ENCODE assay signal across 8 mouse cellular contexts in genomic region chr1:135374868-135375581, GRCm38 (mm10). TPM values are rescaled to one million over a fixed set of nuclear protein-coding genes. Genes with fewer than 3 reads are reported as not detected.
DNase-seq lines count a peak whose midpoint lies in the region; ATAC-seq and TF ChIP-seq lines count a peak whose summit lies in the region.

TSS of gene Shisa4 (minus strand) at chr1:135375237.

- dilution Hi-C loops in CH12.LX (cut with MboI; ENCODE audit: extremely low pct_ligation_motif_present, extremely low pct_unique_long_range_greater_than_20kb, low sequenced_read_pairs): no loop called here

- ATAC-seq in forebrain, embryonic 12.5 days (ENCODE audit: low FRiP score): peak; percentile 92
- ATAC-seq in heart, postnatal 0 days (ENCODE audit: insufficient read depth, low read depth): peak; percentile 78
- ATAC-seq in liver, embryonic 16.5 days (ENCODE audit: low read depth): peak; percentile 55
- peak; percentile 83 for ATAC-seq in neural tube, embryonic 13.5 days (ENCODE audit: low read depth)

- H3K4me2 ChIP-seq in CH12.LX (ENCODE audit: insufficient read depth, low read depth, poor library complexity, severe bottlenecking): peak within 1 kb of the TSS; percentile 57
- H3K4me2 ChIP-seq in forebrain, embryonic 12.5 days: peak within 1 kb of the TSS; percentile 77
- peak within 1 kb of the TSS; percentile 85 for H3K4me2 ChIP-seq in heart, postnatal 0 days (ENCODE audit: low read depth, low read length)
- peak within 1 kb of the TSS; percentile 71 for H3K4me2 ChIP-seq in liver, embryonic 16.5 days (ENCODE audit: low read depth, low read length)
- H3K4me2 ChIP-seq in neural tube, embryonic 13.5 days: peak within 1 kb of the TSS; percentile 91

- WGBS in forebrain, embryonic 12.5 days: 3% methylated on average over 18 of the region's 38 CpGs
- 3% methylated on average over 38 of the region's 38 CpGs for WGBS in heart, postnatal 0 days
- 4% methylated on average over 30 of the region's 38 CpGs for WGBS in liver, embryonic 16.5 days (ENCODE audit: insufficient replicate concordance)
- 3% methylated on average over 29 of the region's 38 CpGs for WGBS in neural tube, embryonic 13.5 days

- in situ Hi-C loops in CH12.LX (cut with MboI; ENCODE audit: low pct_ligation_motif_present, low pct_unique_long_range_greater_than_20kb, low sequenced_read_pairs): loop anchor here (5.0 kb wide), 2 partner anchors 118 to 203 kb away; partner anchors contain the start of gene Elf3

- TF ChIP-seq CTCF in CH12.LX (conservative IDR thresholded peaks at IDR 0.05 in 1 of 2, IDR thresholded peaks at IDR 0.05 in 1 of 2; ENCODE audit: low read depth in 2 of 2, low read length in 2 of 2): no peak
- TF ChIP-seq CTCF in brain, embryonic 14.5 days (IDR thresholded peaks at IDR 0.05; ENCODE audit: borderline replicate concordance, extremely low read depth, insufficient read depth, insufficient read length): no peak
- no peak for TF ChIP-seq CTCF in heart, postnatal 0 days (IDR thresholded peaks at IDR 0.05; ENCODE audit: low read depth)

- no peaks in the 10 kb centered on the region for H3K79me2 ChIP-seq in CH12.LX (replicated peaks; ENCODE audit: control insufficient read depth, extremely low read depth, insufficient read depth, poor library complexity, severe bottlenecking)

- H3K4me1 ChIP-seq in CH12.LX (ENCODE audit: control insufficient read depth in 1 of 2, insufficient read depth in 2 of 2): peaks cover 3 to 4% of the 10 kb centered on the region in 2 experiments; a peak in 2 of 4 replicates
- peaks cover 32% of the 10 kb centered on the region for H3K4me1 ChIP-seq in forebrain, embryonic 12.5 days
- H3K4me1 ChIP-seq in heart, postnatal 0 days (ENCODE audit: control insufficient read depth, insufficient read depth): peaks cover 22% of the 10 kb centered on the region
- no peaks in the 10 kb centered on the region for H3K4me1 ChIP-seq in liver, embryonic 16.5 days (ENCODE audit: control insufficient read depth, low read depth, low read length)
- peaks cover 44% of the 10 kb centered on the region for H3K4me1 ChIP-seq in neural tube, embryonic 13.5 days (replicated peaks)

- TF ChIP-seq RAD21 in CH12.LX (IDR thresholded peaks at IDR 0.05; ENCODE audit: low read depth, low read length): no peak

- TF ChIP-seq EP300 in CH12.LX (IDR thresholded peaks at IDR 0.05; ENCODE audit: low read length): no peak
- TF ChIP-seq EP300 in heart, postnatal 0 days (IDR thresholded peaks at IDR 0.05; ENCODE audit: low read depth): no peak

- peak within 1 kb of the TSS in 1 of 3 experiments; percentile 13 for H3K4me3 ChIP-seq in CH12.LX (replicated peaks in 1 of 3; ENCODE audit: low read depth in 2 of 3, low read length in 2 of 3, poor library complexity in 1 of 3)
- peak within 1 kb of the TSS; percentile 66 for H3K4me3 ChIP-seq in forebrain, embryonic 12.5 days (replicated peaks)
- peak within 1 kb of the TSS; percentile 57 for H3K4me3 ChIP-seq in heart, postnatal 0 days (ENCODE audit: low read depth, low read length)
- H3K4me3 ChIP-seq in liver, embryonic 16.5 days (ENCODE audit: low read depth, low read length): peak within 1 kb of the TSS; percentile 51
- peak within 1 kb of the TSS; percentile 79 for H3K4me3 ChIP-seq in neural tube, embryonic 13.5 days

- H3K9ac ChIP-seq in CH12.LX (ENCODE audit: insufficient read depth, low read depth): no peak within 1 kb of the TSS
- peak within 1 kb of the TSS; percentile 86 for H3K9ac ChIP-seq in forebrain, embryonic 12.5 days
- H3K9ac ChIP-seq in heart, postnatal 0 days (replicated peaks; ENCODE audit: low read depth, low read length): peak within 1 kb of the TSS; percentile 63
- H3K9ac ChIP-seq in liver, embryonic 16.5 days (ENCODE audit: low read depth, low read length): no peak within 1 kb of the TSS; the same call in 1 of the 2 replicates
- H3K9ac ChIP-seq in neural tube, embryonic 13.5 days: peak within 1 kb of the TSS; percentile 93

- H3K27me3 ChIP-seq in CH12.LX (replicated peaks): no peaks in the 10 kb centered on the region
- no peaks in the 10 kb centered on the region for H3K27me3 ChIP-seq in forebrain, embryonic 12.5 days
- H3K27me3 ChIP-seq in heart, postnatal 0 days (ENCODE audit: control insufficient read depth, insufficient read depth, low read length): no peaks in the 10 kb centered on the region
- peaks cover 18% of the 10 kb centered on the region for H3K27me3 ChIP-seq in liver, embryonic 16.5 days (ENCODE audit: control insufficient read depth, insufficient read depth, low read depth, low read length)
- H3K27me3 ChIP-seq in neural tube, embryonic 13.5 days: no peaks in the 10 kb centered on the region

- no peaks in the 10 kb centered on the region for H3K9me3 ChIP-seq in CH12.LX (replicated peaks; ENCODE audit: low read length)
- no peaks in the 10 kb centered on the region for H3K9me3 ChIP-seq in forebrain, embryonic 12.5 days
- H3K9me3 ChIP-seq in heart, postnatal 0 days (replicated peaks; ENCODE audit: control insufficient read depth, low read length): no peaks in the 10 kb centered on the region
- no peaks in the 10 kb centered on the region for H3K9me3 ChIP-seq in liver, embryonic 16.5 days (replicated peaks; ENCODE audit: control insufficient read depth, low read length)
- no peaks in the 10 kb centered on the region for H3K9me3 ChIP-seq in neural tube, embryonic 13.5 days

- DNase-seq in CH12.LX (ENCODE audit: extremely low read depth): no peak
- DNase-seq in brain, embryonic 14.5 days (ENCODE audit: low read depth): peak; percentile 92
- peak; percentile 66 for DNase-seq in heart, postnatal 0 days (ENCODE audit: low spot score)
- DNase-seq in kidney, postnatal 36 days: peak; percentile 72 to 85
- DNase-seq in T-cell, adult 2 months (ENCODE audit: low spot score): no peak

- H3K27ac ChIP-seq in CH12.LX (ENCODE audit: insufficient read depth, low read depth): no peak within 1 kb of the TSS
- peak within 1 kb of the TSS; percentile 65 for H3K27ac ChIP-seq in forebrain, embryonic 12.5 days
- peak within 1 kb of the TSS; percentile 61 for H3K27ac ChIP-seq in heart, postnatal 0 days (ENCODE audit: low read depth)
- H3K27ac ChIP-seq in liver, embryonic 16.5 days (ENCODE audit: low read length): no peak within 1 kb of the TSS
- peak within 1 kb of the TSS; percentile 81 for H3K27ac ChIP-seq in neural tube, embryonic 13.5 days (replicated peaks)

- no peak for TF ChIP-seq POLR2A in CH12.LX (IDR thresholded peaks at IDR 0.05; ENCODE audit: low read depth, low read length)
- peak; percentile 99 for TF ChIP-seq POLR2A in brain, embryonic 14.5 days (IDR thresholded peaks at IDR 0.05; ENCODE audit: borderline replicate concordance, extremely low read depth, insufficient read depth, insufficient read length, poor library complexity, severe bottlenecking)

- no peaks in the 10 kb centered on the region for H3K36me3 ChIP-seq in CH12.LX (replicated peaks in 1 of 2; ENCODE audit: control insufficient read depth in 1 of 2, insufficient read depth in 1 of 2, low read length in 1 of 2)
- H3K36me3 ChIP-seq in forebrain, embryonic 12.5 days (replicated peaks): no peaks in the 10 kb centered on the region; the same call in none of the 2 replicates
- no peaks in the 10 kb centered on the region for H3K36me3 ChIP-seq in heart, postnatal 0 days (replicated peaks; ENCODE audit: control insufficient read depth, insufficient read depth, low read length)
- H3K36me3 ChIP-seq in liver, embryonic 16.5 days (ENCODE audit: control insufficient read depth, insufficient read depth): no peaks in the 10 kb centered on the region
- no peaks in the 10 kb centered on the region for H3K36me3 ChIP-seq in neural tube, embryonic 13.5 days

TF ChIP-seq in CH12.LX, 34 proteins besides CTCF, POLR2A, EP300 and RAD21:
- TF ChIP-seq KAT2A (IDR thresholded peaks at IDR 0.05; ENCODE audit: insufficient replicate concordance, low read length): no peak
- no peak for TF ChIP-seq ZMIZ1 (IDR thresholded peaks at IDR 0.05; ENCODE audit: low read depth, low read length)
- TF ChIP-seq USF1 (IDR thresholded peaks at IDR 0.05; ENCODE audit: low read depth, low read length): no peak
- no peak for TF ChIP-seq ZNF384 (IDR thresholded peaks at IDR 0.05; ENCODE audit: low read depth, low read length)
- no peak for TF ChIP-seq SIN3A (IDR thresholded peaks at IDR 0.05; ENCODE audit: low read length)
- TF ChIP-seq E2F4 (IDR thresholded peaks at IDR 0.05; ENCODE audit: insufficient replicate concordance, low read depth, low read length): no peak
- no peak for TF ChIP-seq POLR2AphosphoS2 (IDR thresholded peaks at IDR 0.05; ENCODE audit: low read depth, low read length)
- no peak for TF ChIP-seq IRF4 (IDR thresholded peaks at IDR 0.05; ENCODE audit: low read depth, low read length)
- TF ChIP-seq CHD1 (IDR thresholded peaks at IDR 0.05; ENCODE audit: low read depth, low read length): no peak
- no peak for TF ChIP-seq JUND (conservative IDR thresholded peaks at IDR 0.05; ENCODE audit: low read depth, low read length)
- no peak for TF ChIP-seq USF2 (conservative IDR thresholded peaks at IDR 0.05; ENCODE audit: low read depth, low read length)
- no peak for TF ChIP-seq UBTF (IDR thresholded peaks at IDR 0.05; ENCODE audit: low read depth, low read length)
- no peak for TF ChIP-seq ELF1 (IDR thresholded peaks at IDR 0.05; ENCODE audit: low read depth, low read length)
- TF ChIP-seq GABPA (IDR thresholded peaks at IDR 0.05; ENCODE audit: insufficient replicate concordance, low read depth, low read length): no peak
- TF ChIP-seq RCOR1 (conservative IDR thresholded peaks at IDR 0.05; ENCODE audit: low read depth, low read length): no peak
- no peak for TF ChIP-seq MEF2A (IDR thresholded peaks at IDR 0.05; ENCODE audit: borderline replicate concordance, low read depth, low read length)
- no peak for TF ChIP-seq BHLHE40 (IDR thresholded peaks at IDR 0.05; ENCODE audit: low read depth, low read length)
- no peak for TF ChIP-seq NELFE (IDR thresholded peaks at IDR 0.05; ENCODE audit: low read depth, low read length)

RNA-seq across cellular contexts. Expression of gene Shisa4, which starts in this region (rescaled TPM):
- 0.08 and 0.13 TPM in 2 replicates for total RNA-seq in CH12.LX (2012; rRNA removed)
- total RNA-seq in CH12.LX (2014; rRNA removed): not detected in 2 replicates
- polyA plus RNA-seq in CH12.LX (2012; ENCODE audit: insufficient read length, low read depth): 0.18 and 0.41 TPM in 2 replicates
- polyA plus RNA-seq in brain, embryonic 14.5 days (2012; rRNA removed): 60.3 and 61.4 TPM in 2 replicates
- polyA plus RNA-seq in forebrain, embryonic 12.5 days (2016; fragmentation: Nextera tagmentation; extraction: Ambion mirVana): 67.3 and 70.6 TPM in 2 replicates
- total RNA-seq in heart, postnatal 0 days (2014; rRNA removed; ENCODE audit: low replicate concordance): 13.8 and 30.7 TPM in 2 replicates
- polyA plus RNA-seq in heart, postnatal 0 days (2015; fragmentation: Nextera tagmentation; extraction: Ambion mirVana): 21.0 and 26.0 TPM in 2 replicates
- 1.0 and 1.3 TPM in 2 replicates for polyA plus RNA-seq in liver, embryonic 16.5 days (2015; fragmentation: Nextera tagmentation; extraction: Ambion mirVana)
- 81.8 and 95.4 TPM in 2 replicates for polyA plus RNA-seq in neural tube, embryonic 13.5 days (2015; fragmentation: Nextera tagmentation; extraction: Ambion mirVana)

Comparison
In these comparisons a context has a peak if more than half of its experiments do, and no peak if none do; other contexts are left out.
1. RNA of gene Shisa4 (total RNA-seq): 13.8 to 30.7 TPM in heart, postnatal 0 days; 0.08 to 0.13 TPM in CH12.LX; every median in the first group is over 10 times any median in the second.
2. DNase-seq: peak in brain, embryonic 14.5 days (single experiment), heart, postnatal 0 days (single experiment) and kidney, postnatal 36 days (2 of 2); none in CH12.LX (single experiment) and T-cell, adult 2 months (single experiment).
3. H3K27ac ChIP-seq: peak in forebrain, embryonic 12.5 days (single experiment), heart, postnatal 0 days (single experiment) and neural tube, embryonic 13.5 days (single experiment); none in CH12.LX (single experiment) and liver, embryonic 16.5 days (single experiment).
4. H3K9ac ChIP-seq: peak in forebrain, embryonic 12.5 days (single experiment), heart, postnatal 0 days (single experiment) and neural tube, embryonic 13.5 days (single experiment); none in CH12.LX (single experiment) and liver, embryonic 16.5 days (single experiment).
5. Peak in every context shown above with its lines, with median percentiles within 50 percentile points of each other: H3K4me2 ChIP-seq and ATAC-seq.